Mouse (Mus musculus) cerebellum, adult (tissue): Measurements from ENCODE around the gene Gp1ba.

Experiments
- ATAC-seq: cut with Nextera tagmentation; 2 replicates; pipeline ENCODE4 v1.9.2; 2017; ENCODE audit warnings: mild to moderate bottlenecking, moderate library complexity, mixed read lengths; ENCODE audit not compliant: insufficient number of reproducible peaks, low FRiP score, low TSS enrichment

Gene Gp1ba

GRCm38 (mm10) chr11:70668335-70668770 lies 29.4 kb downstream of the Gp1ba start:
- no peak; the same call in 1 of the 2 replicates for ATAC-seq

- ATAC-seq = peak; percentile 95
These were observed 30.0 kb downstream of the Gp1ba start, which contains the start of gene Spag7 for GRCm38 (mm10) chr11:70668771-70669505. Spag7 (minus strand) TSS chr11:70669416.

GRCm38 (mm10) chr11:70669582-70670345 lies 30.8 kb downstream of the Gp1ba start:
- ATAC-seq = no peak

GRCm38 (mm10) chr11:70670483-70670882 lies 31.6 kb downstream of the Gp1ba start:
- ATAC-seq = no peak

- ATAC-seq = no peak
These were observed 32.6 kb downstream of the Gp1ba start for GRCm38 (mm10) chr11:70671333-70672047.

GRCm38 (mm10) chr11:70674014-70674413 lies 35.1 kb downstream of the Gp1ba start:
- no peak for ATAC-seq

- no peak for ATAC-seq
These were observed 35.6 kb downstream of the Gp1ba start for GRCm38 (mm10) chr11:70674501-70674900.

GRCm38 (mm10) chr11:70678092-70678491 lies 39.2 kb downstream of the Gp1ba start:
- no peak for ATAC-seq

- no peak for ATAC-seq
These were observed 39.7 kb downstream of the Gp1ba start for GRCm38 (mm10) chr11:70678576-70678975.

GRCm38 (mm10) chr11:70679361-70679760 lies 40.4 kb downstream of the Gp1ba start:
- no peak for ATAC-seq

- ATAC-seq = no peak
These were observed 41.0 kb downstream of the Gp1ba start for GRCm38 (mm10) chr11:70679894-70680293.

GRCm38 (mm10) chr11:70681170-70681569 lies 42.2 kb downstream of the Gp1ba start:
- ATAC-seq = no peak

- ATAC-seq = no peak
These were observed 43.1 kb downstream of the Gp1ba start for GRCm38 (mm10) chr11:70681897-70682581.

- ATAC-seq = no peak
These were observed 44.7 kb downstream of the Gp1ba start for GRCm38 (mm10) chr11:70683640-70684039.

- ATAC-seq = peak; percentile 45; the same call in 1 of the 2 replicates
These were observed 48.1 kb downstream of the Gp1ba start for GRCm38 (mm10) chr11:70686901-70687566.

- peak; percentile 69; the same call in 1 of the 2 replicates for ATAC-seq
These were observed 48.8 kb downstream of the Gp1ba start, which contains the start of gene Camta2 for GRCm38 (mm10) chr11:70687601-70688199. Camta2 (minus strand) TSS chr11:70688105.

GRCm38 (mm10) chr11:70688372-70688771 lies 49.5 kb downstream of the Gp1ba start:
- no peak for ATAC-seq

GRCm38 (mm10) chr11:70689578-70689977 lies 50.7 kb downstream of the Gp1ba start:
- ATAC-seq = no peak
